Comparison of ENCODE assay signal across 15 mouse cellular contexts in genomic region chr19:42118596-42118995, GRCm38 (mm10). TPM values are rescaled to one million over a fixed set of nuclear protein-coding genes. Genes with fewer than 3 reads are reported as not detected.
"Had no signal": no experiment of that assay in that cellular context is flagged by ENCODE, and none has a peak within 500 bp of the region (broad histone marks: within the 10 kb centered on the region; RNA-seq: fewer than 3 reads in every experiment).

No protein-coding gene starts in this region.

- H3K27ac ChIP-seq: intestine, embryonic 15.5 days; kidney, embryonic 15.5 days; left cerebral cortex, adult 2 months; limb, embryonic 10.5 days; midbrain, embryonic 10.5 days; neural tube, embryonic 12.5 days had no signal

- DNase-seq: kidney, adult 18-20 months; kidney, postnatal 14 days; lung, embryonic 14.5 days; lung, postnatal 10 days; lung, postnatal 4 days; midbrain, embryonic 14.5 days; thymus, postnatal 4 days had no signal

- H3K9ac ChIP-seq: intestine, embryonic 15.5 days; kidney, embryonic 15.5 days; lung, embryonic 14.5 days; neural tube, embryonic 12.5 days had no signal

- H3K4me1 ChIP-seq: intestine, embryonic 15.5 days; kidney, embryonic 15.5 days; limb, embryonic 10.5 days; midbrain, embryonic 10.5 days; neural tube, embryonic 12.5 days had no signal

- H3K9me3 ChIP-seq: intestine, embryonic 15.5 days; kidney, embryonic 15.5 days; limb, embryonic 10.5 days; midbrain, embryonic 10.5 days; neural tube, embryonic 12.5 days had no signal

- H3K4me3 ChIP-seq: intestine, embryonic 15.5 days; kidney, embryonic 15.5 days; left cerebral cortex, adult 2 months; limb, embryonic 10.5 days; midbrain, embryonic 10.5 days; myocyte; neural tube, embryonic 12.5 days had no signal

- ATAC-seq: intestine, embryonic 15.5 days had no signal

- H3K27me3 ChIP-seq: intestine, embryonic 15.5 days; kidney, embryonic 15.5 days; neural tube, embryonic 12.5 days had no signal

- H3K4me2 ChIP-seq: intestine, embryonic 15.5 days; kidney, embryonic 15.5 days; lung, embryonic 14.5 days; neural tube, embryonic 12.5 days had no signal

RNA-seq across cellular contexts. Expression of gene Morn4, which starts 32.4 kb away (rescaled TPM):
- total RNA-seq: neutrophil, adult 5-6 weeks had no signal
